Mouse (Mus musculus): ENCODE data around the gene Nyap1.

GRCm38 (mm10) chr5:137768475-137768874 lies 27.1 kb upstream of the Nyap1 start:
- no peak for TF ChIP-seq CTCF (IDR thresholded peaks at IDR 0.05; ENCODE audit: insufficient read depth, low read depth, low read length)
- no peak for TF ChIP-seq POLR2A (IDR thresholded peaks at IDR 0.05; ENCODE audit: insufficient read depth, low read depth, low read length)

Measured in olfactory bulb, adult 2 months (tissue).